Mouse (Mus musculus): ENCODE results near the gene Olfr1132. TPM values are rescaled to one million over a fixed set of nuclear protein-coding genes. Genes with fewer than 3 reads are reported as not detected.

Gene Olfr1132
- not detected for total RNA-seq (2023)

DNA sequence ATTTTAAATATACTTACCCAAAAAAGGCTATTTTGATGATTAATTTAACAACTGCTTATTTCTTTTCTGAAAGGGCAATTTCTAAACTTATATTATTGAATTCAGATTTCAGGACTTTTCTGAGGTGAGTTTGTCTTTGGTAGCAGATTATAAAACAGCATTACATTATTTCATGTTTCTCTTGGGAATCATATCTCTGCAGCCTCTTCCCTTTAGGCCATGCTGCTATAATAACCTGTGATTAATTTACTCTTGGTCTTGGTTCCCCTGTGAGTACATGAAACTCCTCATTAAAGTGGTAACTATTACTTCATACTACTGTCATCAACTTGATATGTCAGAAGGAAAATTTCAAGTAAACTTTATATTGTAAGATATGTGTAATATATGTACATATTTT lies at the start of gene Olfr1132:
Gene Olfr1132, minus strand, starts transcription at position 101 of the 400 bp plus-strand sequence.

DNA sequence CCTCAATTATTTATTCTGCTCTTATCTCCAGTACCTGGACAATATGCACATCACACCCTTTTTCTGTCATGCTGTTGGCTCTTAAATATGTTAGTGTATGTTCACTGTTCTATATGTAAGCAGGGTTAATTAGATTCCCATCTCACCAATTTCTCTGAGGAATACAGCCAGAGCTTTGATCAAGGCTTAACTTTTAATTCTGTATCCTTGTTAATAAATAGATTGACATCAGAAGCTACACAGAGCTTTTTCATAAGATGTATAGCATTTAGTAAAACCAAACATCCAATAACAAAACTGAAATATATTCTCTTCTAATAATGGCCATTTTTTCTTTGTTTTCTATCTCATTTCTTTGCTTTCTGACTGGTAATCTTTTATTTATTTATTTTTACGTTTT lies 36.2 kb upstream of the Olfr1132 start, which contains the start of gene Olfr1135:
Gene Olfr1135, minus strand, starts transcription at position 101 of the 400 bp plus-strand sequence.

DNA sequence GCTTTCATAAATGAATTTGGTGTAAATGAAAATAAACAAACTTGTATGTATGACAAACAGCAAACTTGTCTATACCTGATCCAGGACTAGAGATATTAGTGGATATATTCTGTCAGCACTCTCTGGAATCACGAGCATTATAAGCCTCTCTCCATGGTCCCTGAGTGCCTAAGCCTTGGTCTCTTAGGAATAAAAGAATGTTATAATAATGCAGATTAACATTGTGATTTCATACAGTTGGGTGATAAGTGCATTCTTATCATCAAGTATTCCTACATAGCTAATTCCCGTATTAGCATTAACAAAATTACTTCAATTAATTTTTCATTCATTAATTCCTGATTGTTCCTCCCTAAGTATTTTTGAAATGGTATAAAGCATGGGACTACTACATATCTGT lies 21.0 kb upstream of the Olfr1132 start, which contains the start of gene Olfr1134:
Gene Olfr1134, minus strand, starts transcription at position 101 of the 400 bp plus-strand sequence.

DNA sequence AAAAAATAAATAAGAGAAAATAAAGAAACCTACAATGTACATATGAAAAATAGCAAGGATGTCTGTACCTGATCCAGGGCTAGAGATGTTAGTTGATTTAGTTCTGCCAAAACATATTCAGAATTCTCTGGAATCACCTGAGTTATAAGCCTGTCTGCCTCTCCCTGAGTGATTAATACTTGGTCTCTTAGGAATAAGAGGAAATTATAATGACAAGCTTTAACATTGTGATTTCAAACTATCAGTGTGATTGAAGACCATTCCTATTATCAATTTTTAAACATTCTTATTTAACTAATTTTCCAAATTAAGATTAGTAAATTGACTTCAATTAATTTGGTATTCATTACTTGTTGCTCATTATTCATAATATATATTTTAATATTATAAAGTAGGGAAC lies 9.9 kb upstream of the Olfr1132 start, which contains the start of gene Olfr1133:
Gene Olfr1133, minus strand, starts transcription at position 101 of the 400 bp plus-strand sequence.

DNA sequence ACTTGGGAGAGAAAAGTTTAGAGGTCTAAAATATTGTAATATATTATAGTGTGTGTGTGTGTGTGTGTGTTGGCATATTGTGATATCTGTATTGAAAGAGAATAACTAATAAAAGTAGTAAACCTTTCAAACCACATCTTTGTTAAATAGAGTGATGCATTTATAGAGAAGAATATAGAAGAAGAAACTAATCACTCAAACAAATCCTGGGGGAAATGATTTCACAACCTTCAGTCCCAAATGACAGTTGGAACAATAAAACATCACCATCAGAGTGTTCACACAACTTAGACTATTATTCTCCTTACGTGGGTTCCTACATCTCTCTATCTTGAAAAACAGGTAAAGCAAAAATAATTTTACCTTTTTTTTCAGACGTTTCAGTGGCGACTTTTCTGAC lies 10.5 kb downstream of the Olfr1132 start, which contains the start of gene Olfr1131:
Gene Olfr1131, plus strand, starts transcription at position 301 of the 400 bp plus-strand sequence.

DNA sequence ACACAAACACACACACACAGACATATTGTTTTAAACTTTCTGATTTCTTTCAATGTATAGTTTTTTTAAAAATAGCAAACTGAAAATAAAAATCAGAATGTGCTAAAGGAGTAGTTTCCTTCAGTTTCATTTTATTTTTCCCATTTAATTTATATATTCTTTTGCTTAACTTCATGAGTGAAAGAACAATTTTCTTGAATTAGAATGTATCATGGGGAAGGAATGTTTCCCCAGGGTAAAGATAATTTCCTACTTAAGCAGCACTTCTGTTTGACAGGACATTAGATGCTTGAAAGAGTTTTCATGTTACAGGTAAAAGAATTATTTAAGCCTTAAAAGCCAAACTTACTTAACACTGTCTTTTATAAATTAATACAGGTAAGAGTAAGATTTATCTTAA lies 31.4 kb downstream of the Olfr1132 start, which contains the start of gene Olfr1130:
Gene Olfr1130, plus strand, starts transcription at position 301 of the 400 bp plus-strand sequence.

Other genes starting within 250 kb of the Olfr1132 start
- not detected for gene Olfr1123, start 220.9 kb downstream of the Olfr1132 start, total RNA-seq (2023)
- not detected for gene Olfr1124, start 207.3 kb downstream of the Olfr1132 start, total RNA-seq (2023)
- not detected for gene Olfr1126, start 183.6 kb downstream of the Olfr1132 start, total RNA-seq (2023)
- not detected for gene Pramel7, start 140.4 kb downstream of the Olfr1132 start, total RNA-seq (2023)
- gene Pramel6, start 131.0 kb downstream of the Olfr1132 start, total RNA-seq (2023): not detected
- not detected for gene Olfr153, start 105.7 kb downstream of the Olfr1132 start, total RNA-seq (2023)
- not detected for gene Olfr1128, start 92.0 kb downstream of the Olfr1132 start, total RNA-seq (2023)
- gene Olfr1129, start 63.6 kb downstream of the Olfr1132 start, total RNA-seq (2023): not detected
- not detected for gene Olfr1130, start 31.3 kb downstream of the Olfr1132 start, total RNA-seq (2023)
- gene Olfr1131, start 10.4 kb downstream of the Olfr1132 start, total RNA-seq (2023): not detected
- not detected for gene Olfr1133, start 9.8 kb upstream of the Olfr1132 start, total RNA-seq (2023)
- gene Olfr1134, start 20.9 kb upstream of the Olfr1132 start, total RNA-seq (2023): not detected
- gene Olfr1135, start 36.1 kb upstream of the Olfr1132 start, total RNA-seq (2023): not detected
- not detected for gene Olfr1136, start 56.4 kb upstream of the Olfr1132 start, total RNA-seq (2023)
- gene Olfr1137, start 75.6 kb upstream of the Olfr1132 start, total RNA-seq (2023): not detected
- gene Olfr1138, start 102.4 kb upstream of the Olfr1132 start, total RNA-seq (2023): not detected
- gene Olfr1140, start 106.2 kb upstream of the Olfr1132 start, total RNA-seq (2023): not detected
- gene Olfr1141, start 116.5 kb upstream of the Olfr1132 start, total RNA-seq (2023): not detected
- gene Olfr152, start 141.9 kb upstream of the Olfr1132 start, total RNA-seq (2023): not detected
- not detected for gene Olfr1143, start 163.1 kb upstream of the Olfr1132 start, total RNA-seq (2023)
- not detected for gene Olfr1145, start 172.3 kb upstream of the Olfr1132 start, total RNA-seq (2023)
- gene Olfr1148, start 193.0 kb upstream of the Olfr1132 start, total RNA-seq (2023): not detected
- gene Olfr1150-ps1, start 206.5 kb upstream of the Olfr1132 start, total RNA-seq (2023): not detected
- gene Olfr1151, start 218.3 kb upstream of the Olfr1132 start, total RNA-seq (2023): not detected
- not detected for gene Olfr1152, start 229.0 kb upstream of the Olfr1132 start, total RNA-seq (2023)

All from CD4-positive naive resting alpha-beta T cell, adult 57 days (primary cell).